Mouse (Mus musculus) telencephalon, adult 2 months (tissue): Measurements from ENCODE around the gene Plau.
A peak's percentile ranks its signal among the peaks of the same experiment; 100 is the strongest.

Experiments
- DNase-seq: peaks from one replicate; pipeline ENCODE4 v3.0.0-alpha.2; 2011; ENCODE audit warnings: low read depth, low spot score

Plau gene

GRCm38 (mm10) chr14:20806116-20806840, 30.2 kb upstream of the Plau start:
- DNase-seq, result no peak

DNA sequence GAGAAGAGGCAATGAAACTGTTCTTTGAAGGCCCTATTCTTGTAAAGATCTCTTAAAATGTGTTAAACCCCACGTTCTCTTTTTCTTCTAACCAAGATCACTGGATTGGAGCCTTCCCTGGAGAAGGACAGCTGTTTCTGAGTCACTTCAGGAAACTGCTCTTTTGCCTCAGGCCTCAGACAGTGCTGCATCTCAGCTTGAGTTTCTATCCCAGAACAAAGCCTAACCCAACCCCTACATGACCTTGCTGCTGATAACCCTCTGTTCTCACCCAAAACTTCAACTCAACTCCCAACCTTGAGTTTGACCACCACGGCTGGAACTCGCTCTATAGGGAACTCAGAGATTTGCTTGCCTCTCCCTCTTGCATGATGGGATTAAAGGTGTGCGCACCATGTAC, 27.1 kb upstream of the Plau start:
- DNase-seq, result no peak

GRCm38 (mm10) chr14:20809820-20810219, 26.6 kb upstream of the Plau start:
- DNase-seq, result no peak

GRCm38 (mm10) chr14:20811236-20811635, 25.2 kb upstream of the Plau start:
- DNase-seq, result no peak

DNA sequence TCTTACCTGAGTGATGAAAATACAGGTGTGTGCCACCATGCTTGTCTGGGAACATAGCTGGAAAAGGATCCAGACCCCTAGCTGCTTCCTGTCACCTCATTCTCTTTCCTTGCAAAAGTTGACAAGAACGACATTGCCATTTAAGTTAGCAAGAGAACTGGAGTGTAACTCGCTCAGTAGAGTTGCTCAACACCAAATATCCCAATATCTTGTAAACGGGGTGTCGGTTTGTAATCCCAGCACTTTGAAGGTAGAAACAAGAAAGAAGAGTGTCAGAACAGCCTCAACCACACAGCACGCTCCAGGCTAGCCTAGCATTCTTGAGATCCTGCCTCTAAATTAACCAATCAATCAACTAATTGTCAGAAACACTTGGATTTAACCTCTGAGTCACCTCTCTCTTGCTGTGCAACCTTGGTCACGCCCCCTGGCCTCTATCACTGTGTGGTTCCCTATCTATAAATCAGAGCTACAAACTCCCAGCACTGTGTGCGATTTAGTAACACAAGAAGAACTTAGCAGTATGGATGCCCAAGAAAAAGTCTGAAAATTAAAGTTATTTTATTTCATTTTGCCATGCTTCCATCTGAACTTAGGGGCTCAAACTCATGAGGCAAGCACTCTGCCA, 24.6 kb upstream of the Plau start:
- DNase-seq, result no peak

DNA sequence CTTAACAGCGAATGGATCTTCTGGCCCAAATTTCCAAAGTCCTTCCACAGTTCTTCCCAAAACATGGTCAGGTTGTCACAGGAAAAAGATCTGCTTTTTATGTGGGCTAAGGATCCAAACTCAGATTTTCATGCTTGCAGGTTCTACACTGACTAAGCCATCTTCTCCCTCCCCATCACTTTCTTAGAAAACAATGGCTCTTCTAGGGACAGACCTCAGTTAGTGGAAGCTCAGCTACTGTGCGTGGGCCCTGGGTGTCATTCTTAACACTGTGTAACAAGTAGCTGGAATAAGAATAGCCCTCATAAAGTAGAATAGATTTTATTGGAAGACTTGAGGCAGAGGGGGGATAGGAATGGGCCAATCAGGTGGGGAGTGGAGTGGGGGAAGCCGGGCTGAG, 21.0 kb upstream of the Plau start:
- DNase-seq, result no peak

- no peak for DNase-seq
Observed at GRCm38 (mm10) chr14:20824517-20824916, 11.9 kb upstream of the Plau start.

- DNase-seq, result peak; percentile 58
Observed at GRCm38 (mm10) chr14:20825516-20825915, 10.9 kb upstream of the Plau start.

GRCm38 (mm10) chr14:20827061-20827460, 9.4 kb upstream of the Plau start:
- DNase-seq, result no peak

- DNase-seq, result no peak
Observed at GRCm38 (mm10) chr14:20827491-20827890, 9.0 kb upstream of the Plau start.

- DNase-seq, result no peak
Observed at GRCm38 (mm10) chr14:20828524-20828923, 7.9 kb upstream of the Plau start.

DNA sequence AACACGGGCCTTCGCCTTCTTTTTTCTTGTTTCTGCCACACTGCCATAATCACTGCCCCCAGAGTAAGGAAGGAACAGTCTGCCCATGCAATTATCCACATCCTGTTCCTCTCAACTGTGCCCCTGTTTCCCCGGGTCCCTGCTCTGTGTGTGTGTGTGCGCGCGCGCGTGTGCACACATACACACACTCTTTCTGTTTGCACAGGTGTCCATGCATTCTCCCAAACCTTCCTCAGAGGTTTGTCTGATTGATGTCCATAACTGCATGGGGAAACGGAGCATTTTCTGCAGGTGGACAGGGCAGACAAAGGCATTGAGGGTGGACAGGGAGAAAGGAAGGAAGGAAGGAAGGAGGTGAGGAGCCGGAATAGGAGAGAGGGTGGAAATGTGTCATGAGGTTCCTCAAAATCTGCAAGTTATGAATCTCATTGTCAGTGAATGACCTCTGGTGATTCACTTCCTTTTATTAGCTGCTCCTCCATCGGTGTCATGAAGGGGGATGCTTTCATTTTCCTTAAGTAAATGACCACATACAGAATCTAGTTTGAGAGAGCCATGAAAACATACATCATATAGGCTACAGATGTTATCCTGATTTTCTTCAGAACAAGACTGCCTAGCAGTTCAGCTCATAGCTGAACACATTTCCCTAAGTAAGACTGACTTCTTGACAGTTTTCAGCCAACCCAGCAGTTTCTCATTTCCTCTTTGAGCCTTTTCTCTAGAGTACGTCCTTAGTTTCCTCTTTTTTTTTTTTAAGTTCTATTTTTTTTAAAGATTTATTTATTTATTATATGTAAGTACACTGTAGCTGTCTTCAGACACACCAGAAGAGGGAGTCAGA, 6.7 kb upstream of the Plau start:
- no peak for DNase-seq

GRCm38 (mm10) chr14:20831141-20831910, 5.1 kb upstream of the Plau start:
- peak; percentile 64 for DNase-seq

DNA sequence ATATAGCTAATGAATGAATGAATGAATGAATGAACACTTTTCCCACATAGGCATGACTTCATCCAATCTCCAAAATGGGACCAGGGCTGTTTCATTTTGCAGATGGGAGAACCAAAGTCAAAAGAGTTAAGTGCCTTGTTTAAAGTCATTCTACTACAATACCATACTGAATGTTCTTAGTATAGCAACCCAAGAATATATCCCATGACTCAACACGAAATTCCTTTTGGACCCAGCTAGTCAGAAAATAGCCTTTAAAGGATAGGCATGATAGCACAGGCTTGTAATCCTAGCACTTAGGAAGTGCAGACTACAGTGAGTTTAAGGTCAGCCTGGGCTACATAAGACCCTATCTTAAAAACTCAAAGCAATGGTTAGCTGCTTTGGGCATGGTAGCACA, 4.5 kb upstream of the Plau start:
- DNase-seq, result peak; percentile 62

DNA sequence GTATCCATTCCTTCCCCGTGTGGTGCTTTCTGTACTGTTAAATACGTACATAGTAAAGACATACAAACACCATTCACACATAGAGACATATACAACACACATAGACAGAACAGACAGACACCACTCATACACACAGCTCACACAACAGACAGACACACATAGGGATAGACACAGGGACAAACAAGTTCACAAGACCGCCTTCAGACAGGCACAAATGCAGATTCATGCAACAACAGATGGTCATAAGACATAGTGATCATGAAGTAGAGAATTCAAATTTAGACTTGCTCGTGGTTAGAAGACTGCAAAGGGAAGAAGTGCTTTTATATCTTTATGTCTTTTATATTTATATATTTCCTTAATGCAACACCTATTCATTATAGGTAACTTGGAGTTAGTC, 2.9 kb upstream of the Plau start:
- DNase-seq, result no peak

- DNase-seq, result no peak
Observed at GRCm38 (mm10) chr14:20834136-20834535, 2.3 kb upstream of the Plau start.

DNA sequence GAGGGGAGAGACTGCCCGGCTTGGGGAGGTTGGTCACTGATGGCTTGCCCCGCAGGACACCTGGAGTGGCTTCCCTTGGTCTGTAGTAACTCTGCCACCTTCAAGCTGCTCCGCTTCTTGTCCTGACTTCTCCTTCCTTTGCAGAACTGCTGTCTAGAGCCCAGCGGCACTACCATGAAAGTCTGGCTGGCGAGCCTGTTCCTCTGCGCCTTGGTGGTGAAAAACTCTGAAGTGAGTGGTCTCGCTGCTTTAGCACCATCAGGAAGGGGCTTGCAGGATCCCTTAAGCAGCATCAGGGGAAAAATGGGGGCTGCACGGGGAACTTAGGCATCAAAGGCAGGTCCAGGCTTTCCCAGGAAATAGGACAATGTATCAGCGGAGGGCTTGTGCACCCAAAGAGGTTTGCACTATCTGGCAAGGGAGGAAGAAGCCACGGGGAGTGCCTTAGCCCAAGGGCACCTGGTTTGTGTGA, 481 bp downstream of the Plau start:
- DNase-seq, result no peak

DNA sequence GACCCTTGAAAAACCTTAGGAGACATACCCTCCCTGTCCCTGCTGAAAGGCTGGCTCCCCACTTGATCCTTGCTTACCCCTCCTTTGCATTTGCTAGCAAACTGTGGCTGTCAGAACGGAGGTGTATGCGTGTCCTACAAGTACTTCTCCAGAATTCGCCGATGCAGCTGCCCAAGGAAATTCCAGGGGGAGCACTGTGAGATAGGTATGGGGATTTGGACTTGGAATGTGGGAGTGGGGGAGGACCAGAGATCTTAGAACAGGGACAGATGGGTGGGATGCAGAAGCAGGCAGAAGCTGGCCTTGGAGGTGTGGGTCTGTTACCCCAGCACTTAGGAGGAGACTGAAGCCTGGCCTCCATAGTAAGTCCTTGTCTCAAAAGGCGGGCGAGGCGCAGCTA, 1.2 kb downstream of the Plau start:
- DNase-seq, result no peak

GRCm38 (mm10) chr14:20841526-20841925, 5.1 kb downstream of the Plau start:
- no peak for DNase-seq

DNA sequence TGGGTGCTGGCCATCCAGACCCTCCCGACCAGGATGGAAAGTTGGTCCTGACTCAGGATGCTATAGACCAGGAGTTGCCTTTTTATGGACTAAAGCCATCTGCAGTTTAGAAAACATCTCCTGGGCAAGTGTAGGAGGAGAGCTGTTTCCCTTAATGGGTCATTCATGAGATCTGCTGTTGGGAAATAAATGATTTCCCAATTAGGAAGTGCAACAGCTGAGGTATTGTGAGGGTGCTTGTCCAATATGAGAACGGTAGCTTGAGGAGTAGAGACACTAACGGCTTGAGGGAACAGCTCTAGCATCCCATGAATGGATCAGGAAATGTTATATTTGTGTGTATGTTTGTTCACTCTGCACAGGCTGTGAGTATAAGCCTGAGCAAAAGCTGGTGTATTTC, 6.2 kb downstream of the Plau start:
- no peak for DNase-seq

DNA sequence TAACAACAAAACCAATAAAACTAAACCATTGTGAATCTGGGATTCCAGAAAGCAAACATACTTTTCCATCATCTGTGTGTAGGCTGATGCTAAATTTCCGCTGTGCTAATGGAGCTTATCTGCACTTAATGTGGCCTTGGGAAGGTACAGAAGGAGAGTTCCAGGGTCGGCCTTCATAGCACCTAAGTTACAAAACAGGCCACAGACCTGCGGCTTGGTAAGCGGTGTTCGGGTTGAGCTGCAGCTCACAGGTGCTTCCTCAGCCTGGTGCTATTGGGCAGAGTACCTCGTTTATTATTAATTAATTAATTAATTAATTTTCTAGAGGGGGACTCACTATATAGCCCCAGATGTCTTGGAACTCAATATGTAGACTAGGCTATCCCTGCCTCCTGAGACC, 7.7 kb downstream of the Plau start:
- no peak for DNase-seq
